Mouse (Mus musculus): ENCODE data around the gene Kirrel3. TPM values are rescaled to one million over a fixed set of nuclear protein-coding genes. Genes with fewer than 3 reads are reported as not detected.

The Kirrel3 gene
- polyA plus RNA-seq, 1 experiment from 2014 or later = 0.06 TPM

GRCm38 (mm10) chr9:34912996-34913395, 427.3 kb downstream of the Kirrel3 start:
- H3K27ac ChIP-seq (ENCODE audit: low read length) = no peak overlapping the region
- no peak overlapping the region for H3K4me2 ChIP-seq (ENCODE audit: low read depth, low read length)
- no peaks in the 10 kb centered on the region for H3K4me1 ChIP-seq (ENCODE audit: control insufficient read depth, low read depth, low read length)
- ATAC-seq (ENCODE audit: low read depth) = no peak
- H3K4me3 ChIP-seq (ENCODE audit: low read depth, low read length) = no peak overlapping the region
- no peaks in the 10 kb centered on the region for H3K9me3 ChIP-seq (replicated peaks; ENCODE audit: control insufficient read depth, low read length)
- no peaks in the 10 kb centered on the region for H3K27me3 ChIP-seq (ENCODE audit: control insufficient read depth, insufficient read depth, low read depth, low read length)
- H3K36me3 ChIP-seq (ENCODE audit: control insufficient read depth, insufficient read depth) = no peaks in the 10 kb centered on the region
- 6% methylated on average over 5 of the region's 5 CpGs for WGBS (ENCODE audit: insufficient replicate concordance)
- H3K9ac ChIP-seq (ENCODE audit: low read depth, low read length) = no peak overlapping the region

- Histone ChIP-seq H3K4me2 (ENCODE audit: low read depth, low read length) (no peak overlapping the region), H3K4me1 (ENCODE audit: control insufficient read depth, low read depth, low read length) (no peaks in the 10 kb centered on the region), H3K9me3 (replicated peaks; ENCODE audit: control insufficient read depth, low read length) (no peaks in the 10 kb centered on the region), H3K4me3 (ENCODE audit: low read depth, low read length) (no peak overlapping the region), H3K9ac (ENCODE audit: low read depth, low read length) (no peak overlapping the region), H3K36me3 (ENCODE audit: control insufficient read depth, insufficient read depth) (no peaks in the 10 kb centered on the region), H3K27ac (ENCODE audit: low read length) (no peak overlapping the region), H3K27me3 (ENCODE audit: control insufficient read depth, insufficient read depth, low read depth, low read length) (no peaks in the 10 kb centered on the region)
- ATAC-seq (ENCODE audit: low read depth) = no peak
- WGBS (ENCODE audit: insufficient replicate concordance) = 71% methylated on average over 5 of the region's 5 CpGs
Measured at GRCm38 (mm10) chr9:34918976-34919375, 433.3 kb downstream of the Kirrel3 start.

- Histone ChIP-seq H3K36me3 (ENCODE audit: control insufficient read depth, insufficient read depth) (no peaks in the 10 kb centered on the region), H3K27ac (ENCODE audit: low read length) (no peak overlapping the region), H3K4me3 (ENCODE audit: low read depth, low read length) (no peak overlapping the region), H3K4me2 (ENCODE audit: low read depth, low read length) (no peak overlapping the region), H3K27me3 (ENCODE audit: control insufficient read depth, insufficient read depth, low read depth, low read length) (no peaks in the 10 kb centered on the region), H3K4me1 (ENCODE audit: control insufficient read depth, low read depth, low read length) (no peaks in the 10 kb centered on the region), H3K9ac (ENCODE audit: low read depth, low read length) (no peak overlapping the region), H3K9me3 (replicated peaks; ENCODE audit: control insufficient read depth, low read length) (no peaks in the 10 kb centered on the region)
- ATAC-seq (ENCODE audit: low read depth) = no peak
- WGBS (ENCODE audit: insufficient replicate concordance) = 52% methylated on average over 3 of the region's 3 CpGs
Measured at GRCm38 (mm10) chr9:34920116-34920515, 434.4 kb downstream of the Kirrel3 start.

- H3K9me3 ChIP-seq (replicated peaks; ENCODE audit: control insufficient read depth, low read length) = no peaks in the 10 kb centered on the region
- no peak overlapping the region for H3K9ac ChIP-seq (ENCODE audit: low read depth, low read length)
- H3K27me3 ChIP-seq (ENCODE audit: control insufficient read depth, insufficient read depth, low read depth, low read length) = no peaks in the 10 kb centered on the region
- no peak overlapping the region for H3K27ac ChIP-seq (ENCODE audit: low read length)
- ATAC-seq (ENCODE audit: low read depth) = no peak
- H3K4me3 ChIP-seq (ENCODE audit: low read depth, low read length) = no peak overlapping the region
- H3K4me1 ChIP-seq (ENCODE audit: control insufficient read depth, low read depth, low read length) = no peaks in the 10 kb centered on the region
- 58% methylated on average over 1 of the region's 1 CpGs for WGBS (ENCODE audit: insufficient replicate concordance)
- no peak overlapping the region for H3K4me2 ChIP-seq (ENCODE audit: low read depth, low read length)
- no peaks in the 10 kb centered on the region for H3K36me3 ChIP-seq (ENCODE audit: control insufficient read depth, insufficient read depth)
Measured at GRCm38 (mm10) chr9:34921941-34922340, 436.2 kb downstream of the Kirrel3 start.

GRCm38 (mm10) chr9:34922716-34923115, 437.0 kb downstream of the Kirrel3 start:
- 57% methylated on average over 6 of the region's 6 CpGs for WGBS (ENCODE audit: insufficient replicate concordance)
- no peak for ATAC-seq (ENCODE audit: low read depth)
- H3K36me3 ChIP-seq (ENCODE audit: control insufficient read depth, insufficient read depth) = no peaks in the 10 kb centered on the region

GRCm38 (mm10) chr9:34923134-34923931, 437.6 kb downstream of the Kirrel3 start:
- Histone ChIP-seq H3K27me3 (ENCODE audit: control insufficient read depth, insufficient read depth, low read depth, low read length) (no peaks in the 10 kb centered on the region), H3K27ac (ENCODE audit: low read length) (no peak overlapping the region), H3K36me3 (ENCODE audit: control insufficient read depth, insufficient read depth) (no peaks in the 10 kb centered on the region), H3K4me2 (ENCODE audit: low read depth, low read length) (no peak overlapping the region), H3K4me1 (ENCODE audit: control insufficient read depth, low read depth, low read length) (no peaks in the 10 kb centered on the region), H3K4me3 (ENCODE audit: low read depth, low read length) (no peak overlapping the region), H3K9me3 (replicated peaks; ENCODE audit: control insufficient read depth, low read length) (no peaks in the 10 kb centered on the region), H3K9ac (ENCODE audit: low read depth, low read length) (no peak overlapping the region)
- WGBS (ENCODE audit: insufficient replicate concordance) = 55% methylated on average over 14 of the region's 14 CpGs
- no peak for ATAC-seq (ENCODE audit: low read depth)

More at GRCm38 (mm10) chr9:34922716-34923115, 437.0 kb downstream of the Kirrel3 start:
- H3K9ac ChIP-seq (ENCODE audit: low read depth, low read length) = no peak overlapping the region
- H3K4me2 ChIP-seq (ENCODE audit: low read depth, low read length) = no peak overlapping the region
- H3K4me3 ChIP-seq (ENCODE audit: low read depth, low read length) = no peak overlapping the region
- H3K9me3 ChIP-seq (replicated peaks; ENCODE audit: control insufficient read depth, low read length) = no peaks in the 10 kb centered on the region
- no peak overlapping the region for H3K27ac ChIP-seq (ENCODE audit: low read length)
- no peaks in the 10 kb centered on the region for H3K27me3 ChIP-seq (ENCODE audit: control insufficient read depth, insufficient read depth, low read depth, low read length)
- H3K4me1 ChIP-seq (ENCODE audit: control insufficient read depth, low read depth, low read length) = no peaks in the 10 kb centered on the region

GRCm38 (mm10) chr9:34925616-34926015, 439.9 kb downstream of the Kirrel3 start:
- no peak overlapping the region for H3K9ac ChIP-seq (ENCODE audit: low read depth, low read length)
- 60% methylated on average over 5 of the region's 5 CpGs for WGBS (ENCODE audit: insufficient replicate concordance)
- H3K4me3 ChIP-seq (ENCODE audit: low read depth, low read length) = no peak overlapping the region
- H3K4me1 ChIP-seq (ENCODE audit: control insufficient read depth, low read depth, low read length) = no peaks in the 10 kb centered on the region
- no peak overlapping the region for H3K27ac ChIP-seq (ENCODE audit: low read length)
- no peaks in the 10 kb centered on the region for H3K27me3 ChIP-seq (ENCODE audit: control insufficient read depth, insufficient read depth, low read depth, low read length)
- H3K36me3 ChIP-seq (ENCODE audit: control insufficient read depth, insufficient read depth) = no peaks in the 10 kb centered on the region
- no peak for ATAC-seq (ENCODE audit: low read depth)
- H3K4me2 ChIP-seq (ENCODE audit: low read depth, low read length) = no peak overlapping the region
- H3K9me3 ChIP-seq (replicated peaks; ENCODE audit: control insufficient read depth, low read length) = no peaks in the 10 kb centered on the region

GRCm38 (mm10) chr9:34930371-34930770, 444.7 kb downstream of the Kirrel3 start:
- no peaks in the 10 kb centered on the region for H3K4me1 ChIP-seq (ENCODE audit: control insufficient read depth, low read depth, low read length)
- no peaks in the 10 kb centered on the region for H3K27me3 ChIP-seq (ENCODE audit: control insufficient read depth, insufficient read depth, low read depth, low read length)
- no peaks in the 10 kb centered on the region for H3K9me3 ChIP-seq (replicated peaks; ENCODE audit: control insufficient read depth, low read length)
- H3K36me3 ChIP-seq (ENCODE audit: control insufficient read depth, insufficient read depth) = no peaks in the 10 kb centered on the region
- no peak for ATAC-seq (ENCODE audit: low read depth)
- no peak overlapping the region for H3K4me3 ChIP-seq (ENCODE audit: low read depth, low read length)
- WGBS (ENCODE audit: insufficient replicate concordance) = 45% methylated on average over 1 of the region's 1 CpGs
- no peak overlapping the region for H3K9ac ChIP-seq (ENCODE audit: low read depth, low read length)
- H3K27ac ChIP-seq (ENCODE audit: low read length) = no peak overlapping the region
- H3K4me2 ChIP-seq (ENCODE audit: low read depth, low read length) = no peak overlapping the region

GRCm38 (mm10) chr9:34938140-34938539, 452.4 kb downstream of the Kirrel3 start:
- no peak overlapping the region for H3K4me3 ChIP-seq (ENCODE audit: low read depth, low read length)
- H3K4me1 ChIP-seq (ENCODE audit: control insufficient read depth, low read depth, low read length) = no peaks in the 10 kb centered on the region
- H3K27me3 ChIP-seq (ENCODE audit: control insufficient read depth, insufficient read depth, low read depth, low read length) = no peaks in the 10 kb centered on the region
- no peaks in the 10 kb centered on the region for H3K9me3 ChIP-seq (replicated peaks; ENCODE audit: control insufficient read depth, low read length)
- H3K9ac ChIP-seq (ENCODE audit: low read depth, low read length) = no peak overlapping the region
- H3K36me3 ChIP-seq (ENCODE audit: control insufficient read depth, insufficient read depth) = no peaks in the 10 kb centered on the region
- no peak overlapping the region for H3K4me2 ChIP-seq (ENCODE audit: low read depth, low read length)
- H3K27ac ChIP-seq (ENCODE audit: low read length) = no peak overlapping the region
- 64% methylated on average over 5 of the region's 5 CpGs for WGBS (ENCODE audit: insufficient replicate concordance)
- no peak for ATAC-seq (ENCODE audit: low read depth)
